Mouse (Mus musculus) spleen, postnatal 0 days (tissue): ENCODE data around the gene Zfy2. TPM values are rescaled to one million over a fixed set of nuclear protein-coding genes. Genes with fewer than 3 reads are reported as not detected.

Experiments
- polyA plus RNA-seq: library from polyadenylated mRNA; unstranded; fragments of >200 nt; fragmentation: Nextera tagmentation; extraction: Ambion mirVana; gene quantifications from 2 replicates; pipeline ENCODE4 v1.2.1, GENCODE M21; 2015

Gene Zfy2
- polyA plus RNA-seq = not detected in 2 replicates

GRCm38 (mm10) chrY:2170309-2170708 is at the start of gene Zfy2:
Gene Zfy2, minus strand, starts transcription at chrY:2170409.

